Mouse (Mus musculus) thymus, postnatal 14 days (tissue): ENCODE results near the gene Gm20388.

Source experiments
- DNase-seq: peaks from one replicate; pipeline ENCODE4 v3.0.0; 2021

The Gm20388 gene

GRCm38 (mm10) chr8:121003639-121004038 lies 1093.0 kb downstream of the Gm20388 start:
- DNase-seq, result no peak

- no peak for DNase-seq
These were observed 1102.7 kb downstream of the Gm20388 start for GRCm38 (mm10) chr8:121013318-121013717.

DNA sequence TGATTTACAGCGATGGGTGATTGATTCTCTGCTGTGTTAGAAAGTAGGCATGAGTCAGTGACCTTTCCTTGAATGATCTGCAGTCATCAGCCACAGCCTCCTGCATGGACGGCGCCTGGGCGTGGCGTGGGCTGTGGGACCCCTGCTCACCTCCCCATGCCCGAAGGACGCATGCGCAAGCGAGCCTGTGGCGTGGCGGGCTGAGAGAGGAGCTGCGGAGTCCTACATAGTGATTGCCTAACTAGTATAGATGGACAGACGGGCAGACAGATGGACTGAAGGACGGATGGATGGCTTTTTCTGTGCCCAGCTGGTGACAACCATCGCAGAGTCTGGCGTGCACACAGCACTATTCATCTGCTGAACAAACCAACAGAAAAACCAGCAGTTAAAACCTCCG lies 1106.0 kb downstream of the Gm20388 start:
- no peak for DNase-seq

DNA sequence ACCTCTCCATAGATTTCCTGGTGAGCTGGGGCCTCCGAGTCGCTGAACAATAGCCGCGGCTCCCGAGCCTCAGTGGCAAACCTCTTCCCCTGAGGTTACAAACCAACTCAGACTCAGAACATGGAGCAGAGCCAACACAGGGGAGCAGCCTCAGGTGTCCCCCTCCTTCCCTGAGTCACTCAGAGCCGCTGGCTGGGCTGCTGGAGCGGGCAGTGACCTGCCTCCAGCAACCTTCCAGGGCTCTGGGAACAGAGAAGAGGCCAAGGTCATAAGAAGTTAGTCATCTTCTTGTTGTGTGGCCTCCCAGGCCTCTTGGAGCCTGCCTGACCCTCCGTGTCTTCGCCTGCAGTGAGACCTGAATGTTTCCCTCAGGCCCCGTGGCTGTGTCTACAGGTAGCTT lies 1107.6 kb downstream of the Gm20388 start:
- DNase-seq, result no peak

DNA sequence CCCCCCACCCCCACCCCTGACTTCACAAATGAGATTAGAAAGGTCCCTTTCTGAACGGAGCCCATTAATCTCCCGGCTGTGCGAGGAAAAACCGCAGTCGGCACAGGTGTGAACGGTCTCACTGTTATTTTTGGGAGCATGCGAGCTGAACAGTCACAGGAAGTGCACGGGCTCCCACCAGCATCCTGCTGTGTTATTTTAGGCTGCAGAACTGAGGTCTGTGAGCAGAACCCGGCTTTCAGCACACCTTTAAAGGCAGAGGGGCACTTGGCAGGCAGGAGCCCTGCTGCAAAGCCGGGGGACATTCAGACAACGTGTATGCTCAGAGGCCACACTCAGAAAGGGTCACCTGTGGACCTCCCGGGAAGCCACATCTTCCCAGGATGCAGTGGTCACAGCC lies 1110.8 kb downstream of the Gm20388 start:
- DNase-seq, result peak; percentile 80

GRCm38 (mm10) chr8:121023003-121023402 lies 1112.4 kb downstream of the Gm20388 start:
- peak; percentile 74 for DNase-seq

- DNase-seq, result no peak
These were observed 1113.1 kb downstream of the Gm20388 start for GRCm38 (mm10) chr8:121023736-121024135.

GRCm38 (mm10) chr8:121025486-121025885 lies 1114.8 kb downstream of the Gm20388 start:
- peak; percentile 86 for DNase-seq

- no peak for DNase-seq
These were observed 1117.1 kb downstream of the Gm20388 start for GRCm38 (mm10) chr8:121027787-121028186.

- no peak for DNase-seq
These were observed 1118.4 kb downstream of the Gm20388 start for GRCm38 (mm10) chr8:121029076-121029475.

- peak; percentile 52 for DNase-seq
These were observed 1119.9 kb downstream of the Gm20388 start for GRCm38 (mm10) chr8:121030496-121031040.

- no peak for DNase-seq
These were observed 1122.8 kb downstream of the Gm20388 start for GRCm38 (mm10) chr8:121033299-121034013.

- no peak for DNase-seq
These were observed 1125.0 kb downstream of the Gm20388 start for GRCm38 (mm10) chr8:121035611-121036010.

DNA sequence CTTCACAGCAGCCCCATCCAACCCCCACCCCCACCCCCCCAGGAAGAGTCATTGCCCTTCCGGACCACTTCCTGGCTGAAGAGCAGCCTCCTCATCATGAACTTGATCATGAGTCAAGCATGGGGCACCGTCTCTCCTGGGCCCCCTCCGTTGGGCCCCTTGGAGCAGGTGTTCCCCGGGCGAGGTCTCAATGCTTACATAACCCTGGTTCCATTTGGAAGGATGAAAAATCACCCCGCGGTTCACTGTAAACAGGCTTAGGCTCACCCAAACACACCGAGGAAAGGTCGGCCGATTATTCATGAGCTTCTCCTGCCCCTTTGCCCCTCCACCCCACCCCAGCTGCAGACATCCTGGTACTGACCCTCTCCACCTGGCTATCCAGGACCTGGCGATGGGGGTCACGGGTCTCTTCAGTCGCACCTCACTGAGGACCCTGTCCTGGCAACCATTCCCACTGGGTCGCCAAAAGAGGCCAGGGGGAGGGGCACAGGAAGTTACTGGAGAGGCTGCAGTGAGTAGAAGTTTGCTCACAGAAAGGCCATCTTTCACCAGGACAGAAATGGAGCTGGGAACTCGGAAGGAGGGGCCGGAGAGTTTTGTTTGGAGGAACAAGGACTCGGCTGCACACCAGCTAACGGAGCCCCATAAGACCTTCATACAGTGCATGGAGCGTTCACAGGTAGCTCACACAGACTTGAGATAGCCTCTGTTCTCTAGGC lies 1133.2 kb downstream of the Gm20388 start:
- no peak for DNase-seq

DNA sequence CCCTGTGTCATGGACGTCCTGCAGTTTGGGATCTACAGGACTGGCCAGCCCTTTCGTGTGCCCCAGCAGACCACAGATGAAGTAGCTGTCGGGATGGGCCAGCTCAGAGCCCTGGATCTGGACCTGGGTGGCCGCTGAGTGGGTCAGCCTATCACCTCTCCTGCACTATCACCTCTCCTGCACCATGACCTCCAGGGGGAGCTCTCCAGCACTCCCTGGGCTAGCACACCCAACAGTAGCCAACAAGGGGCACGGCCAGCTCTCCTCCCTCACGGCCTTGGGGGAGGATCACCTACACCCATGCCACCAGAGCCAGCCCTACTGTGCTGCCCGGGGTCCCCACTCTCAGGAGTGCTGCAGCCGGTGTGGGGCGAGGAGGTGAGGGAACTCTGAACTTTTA lies 1136.8 kb downstream of the Gm20388 start:
- peak; percentile 50 for DNase-seq

DNA sequence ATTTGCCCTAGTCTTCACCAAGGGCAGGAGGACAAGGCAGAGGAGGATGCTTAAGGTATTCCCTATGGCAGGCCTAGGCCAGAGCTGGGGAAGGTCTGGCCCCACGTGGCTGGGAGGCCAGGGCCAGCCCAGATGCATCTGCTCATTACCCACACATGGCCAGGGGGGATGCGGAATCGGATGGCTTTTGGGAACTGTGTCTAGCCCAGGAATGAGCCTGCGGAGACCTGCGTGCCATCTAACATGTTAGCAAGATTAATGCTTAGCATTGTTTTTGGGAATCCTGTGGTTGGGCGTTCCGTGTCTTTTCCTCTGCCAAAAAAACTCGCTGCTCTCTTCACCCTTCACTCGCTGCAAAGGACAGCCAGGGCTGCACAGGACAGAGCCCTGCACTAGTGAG lies 1147.4 kb downstream of the Gm20388 start:
- DNase-seq, result no peak

DNA sequence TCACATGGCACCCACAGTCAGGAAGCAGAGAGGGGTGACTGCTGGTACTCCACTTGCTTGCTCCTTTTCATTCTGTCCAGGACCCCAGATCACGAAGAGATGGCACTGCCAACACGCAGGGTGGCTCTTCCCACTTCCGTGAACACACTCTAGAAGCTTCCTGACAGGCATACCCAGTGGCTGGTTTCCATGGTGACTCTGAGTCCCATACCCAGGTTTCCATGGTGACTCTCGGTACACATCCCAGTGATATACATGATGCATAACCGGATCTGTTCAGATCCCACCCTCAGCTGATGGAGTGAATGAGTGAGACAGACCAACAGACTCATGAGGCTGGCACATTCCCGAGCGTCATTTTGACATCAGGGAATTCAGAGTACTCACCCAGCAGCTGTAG lies 1148.5 kb downstream of the Gm20388 start:
- DNase-seq, result no peak

DNA sequence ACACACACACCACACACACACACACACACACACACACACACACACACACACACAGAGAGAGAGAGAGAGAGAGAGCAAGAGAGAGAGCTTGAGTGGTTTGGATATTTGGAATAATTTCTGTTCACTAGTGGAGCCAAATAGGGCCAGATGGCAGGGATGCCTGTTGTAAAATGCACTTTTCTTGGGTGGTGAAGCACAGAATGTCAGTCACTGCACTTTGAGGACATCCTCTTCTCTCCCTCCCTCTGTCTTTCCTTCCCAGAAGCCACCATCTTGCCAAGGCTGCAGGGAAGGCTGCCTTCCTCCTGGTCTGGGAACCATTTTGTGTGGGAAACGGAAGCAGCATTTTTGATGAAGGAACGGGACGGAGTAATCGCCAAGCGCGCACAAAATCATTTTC lies 1151.9 kb downstream of the Gm20388 start:
- no peak for DNase-seq

- no peak for DNase-seq
These were observed 1153.0 kb downstream of the Gm20388 start for GRCm38 (mm10) chr8:121063649-121064048.

- DNase-seq, result no peak
These were observed 1160.8 kb downstream of the Gm20388 start for GRCm38 (mm10) chr8:121071454-121071853.

DNA sequence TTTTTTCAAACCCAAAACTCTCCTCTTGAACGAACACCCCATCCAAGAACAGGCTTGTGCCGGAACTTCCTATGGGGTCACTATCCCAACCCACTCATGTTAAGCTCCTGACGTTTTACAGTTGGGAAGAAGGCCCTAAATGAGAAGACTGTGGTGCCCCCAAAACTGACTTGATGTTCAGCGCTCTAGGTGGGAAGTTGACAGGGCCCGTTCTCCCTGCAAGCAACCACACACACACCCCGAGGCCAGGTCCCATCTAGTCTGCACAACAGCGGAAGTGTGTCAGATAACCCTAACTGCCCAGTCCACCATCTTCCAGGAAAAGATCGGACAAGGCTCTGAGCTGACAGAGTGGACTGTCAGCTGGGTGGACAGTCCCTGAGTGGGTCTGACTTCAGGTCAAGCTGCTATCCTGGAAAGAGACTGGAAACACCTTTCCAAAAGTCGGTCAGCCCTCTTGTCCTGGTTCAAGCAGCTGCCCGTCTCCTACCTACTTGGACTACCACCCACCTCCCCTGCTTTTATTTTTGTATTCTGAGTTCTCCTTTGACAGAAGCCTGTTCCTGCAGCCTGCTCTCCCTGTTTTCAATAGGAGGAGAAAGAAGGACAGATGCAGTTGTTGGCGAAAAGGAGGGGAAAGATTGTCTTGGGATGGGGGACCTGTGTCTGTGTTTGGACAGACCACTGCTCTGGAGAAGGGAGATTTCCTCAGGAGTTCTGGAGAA lies 1161.9 kb downstream of the Gm20388 start:
- DNase-seq, result no peak

GRCm38 (mm10) chr8:121073174-121074107 lies 1162.8 kb downstream of the Gm20388 start:
- DNase-seq, result no peak
